Mouse (Mus musculus) liver, adult 2 months (tissue): ENCODE results near the gene Nudt17.

Experiments
- CTCF ChIP-seq: fragments of 200-500 bp; IDR thresholded peaks from 2 replicates; pipeline ENCODE4 v1.5.1; 2011; ENCODE audit warnings: low read depth, low read length, control low read depth
- POLR2A ChIP-seq: fragments of 200-500 bp; IDR thresholded peaks from 2 replicates; pipeline ENCODE4 v1.6.1; 2011; ENCODE audit warnings: low read length, control low read depth; ENCODE audit not compliant: insufficient read depth; ENCODE audit errors: extremely low read depth

DNA sequence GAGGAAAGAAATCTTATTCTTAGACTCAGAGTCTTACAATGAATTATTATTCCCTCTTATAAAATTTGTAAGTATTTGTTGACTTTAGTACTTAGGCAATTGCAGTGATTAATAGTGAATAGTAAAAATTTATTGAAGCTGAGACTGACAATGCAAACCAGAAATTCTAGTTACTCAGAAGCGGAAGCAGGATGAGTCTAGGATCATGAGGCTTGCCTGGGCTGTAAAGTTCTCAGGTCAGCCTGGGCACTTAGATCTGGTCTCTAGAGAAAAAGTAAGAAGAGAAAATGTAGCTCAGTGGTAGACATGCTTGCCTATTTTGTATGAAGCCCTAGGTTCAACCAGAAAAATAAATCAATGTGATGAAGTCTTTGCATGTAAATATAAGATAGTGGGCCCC is 47.6 kb upstream of the Nudt17 start:
- TF ChIP-seq POLR2A (no peak), CTCF (no peak)
